Mouse (Mus musculus) thymus, adult 2 months (tissue): ENCODE results near the gene Slc8a1.

ENCODE experiments used
- CTCF ChIP-seq: fragments of 200-500 bp; IDR thresholded peaks from 2 replicates; pipeline ENCODE4 v1.5.1; 2012; ENCODE audit warnings: mild to moderate bottlenecking, control low read depth, low read length, moderate library complexity, borderline replicate concordance; ENCODE audit not compliant: control insufficient read depth, poor library complexity, insufficient read depth; ENCODE audit errors: extremely low read depth
- POLR2A ChIP-seq: fragments of 200-500 bp; IDR thresholded peaks from 2 replicates; pipeline ENCODE4 v1.6.1; 2012; ENCODE audit warnings: mild to moderate bottlenecking, low read length, control low read depth, moderate library complexity; ENCODE audit not compliant: control insufficient read depth, poor library complexity, insufficient read depth; ENCODE audit errors: extremely low read depth

- no peak for TF ChIP-seq CTCF
- no peak for TF ChIP-seq POLR2A
These were observed 237.3 kb downstream of the Slc8a1 start for GRCm38 (mm10) chr17:81500686-81501407.
